ENCODE assay signal across 8 mouse cellular contexts in the genomic region with DNA sequence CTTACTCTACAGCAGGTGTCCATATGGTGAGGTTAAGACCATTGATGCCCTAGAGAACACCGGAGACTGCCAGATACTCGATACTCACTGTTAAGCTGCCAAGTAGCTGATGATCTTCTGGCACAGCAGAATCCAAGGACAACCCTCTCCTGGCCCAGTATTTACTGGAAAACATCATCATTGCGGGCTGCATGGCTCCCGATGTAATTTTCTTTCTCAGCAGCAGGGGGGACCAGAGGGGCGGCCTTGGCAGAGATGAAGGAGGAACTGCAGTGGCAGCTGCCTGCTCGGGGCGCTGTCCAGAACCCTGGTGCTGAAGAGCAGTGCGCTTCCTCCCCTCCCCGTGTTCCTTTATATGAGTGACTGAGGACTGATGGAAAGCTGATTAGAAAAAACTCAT. TPM values are rescaled to one million over a fixed set of nuclear protein-coding genes. Genes with fewer than 3 reads are reported as not detected.
DNase-seq lines count a peak whose midpoint lies in the region; ATAC-seq lines count a peak whose summit lies in the region.

A gene (minus strand): TSS at position 326 of the 400 bp plus-strand sequence.

- no peak within 1 kb of the TSS for H3K4me2 ChIP-seq in intestine, embryonic 16.5 days (ENCODE audit: low read depth, low read length)
- H3K4me2 ChIP-seq in midbrain, embryonic 15.5 days: peak within 1 kb of the TSS; percentile 23; the same call in 1 of the 2 replicates

- H3K9ac ChIP-seq in intestine, embryonic 16.5 days (ENCODE audit: low read depth, low read length): no peak within 1 kb of the TSS
- H3K9ac ChIP-seq in midbrain, embryonic 15.5 days: no peak within 1 kb of the TSS

- intact Hi-C loops in left cerebral cortex, postnatal 4 days (cut with DNase I): no loop called here

- peak; percentile 68 to 72 for DNase-seq in cerebellum, postnatal 36 days
- peak; percentile 82 for DNase-seq in gastrocnemius, postnatal 10 days
- DNase-seq in left cerebral cortex, postnatal 4 days: peak; percentile 92
- DNase-seq in spleen, adult 12 weeks (ENCODE audit: low spot score): peak; percentile 9

- H3K27me3 ChIP-seq in intestine, embryonic 16.5 days (replicated peaks; ENCODE audit: control insufficient read depth, insufficient read depth, low read length): no peaks in the 10 kb centered on the region
- H3K27me3 ChIP-seq in midbrain, embryonic 15.5 days (replicated peaks): no peaks in the 10 kb centered on the region

- H3K36me3 ChIP-seq in intestine, embryonic 16.5 days (ENCODE audit: control insufficient read depth, insufficient read depth, low read length): no peaks in the 10 kb centered on the region
- H3K36me3 ChIP-seq in midbrain, embryonic 15.5 days (replicated peaks): no peaks in the 10 kb centered on the region

- no peaks in the 10 kb centered on the region for H3K9me3 ChIP-seq in intestine, embryonic 16.5 days (ENCODE audit: control insufficient read depth, low read length)
- H3K9me3 ChIP-seq in midbrain, embryonic 15.5 days: no peaks in the 10 kb centered on the region

- no peak within 1 kb of the TSS for H3K27ac ChIP-seq in intestine, embryonic 16.5 days (ENCODE audit: low read length)
- no peak within 1 kb of the TSS for H3K27ac ChIP-seq in midbrain, embryonic 15.5 days

- peak; percentile 68 for ATAC-seq in activated CD4-positive, CD25-positive, alpha-beta regulatory T cell, adult 4 months
- ATAC-seq in intestine, embryonic 16.5 days: peak; percentile 79
- peak; percentile 62 for ATAC-seq in midbrain, embryonic 15.5 days (replicated peaks)
- no peak for ATAC-seq in erythroid progenitor cell, adult 5-6 weeks (replicated peaks; ENCODE audit: low FRiP score, poor library complexity, severe bottlenecking)

- no peak within 1 kb of the TSS for H3K4me3 ChIP-seq in intestine, embryonic 16.5 days (ENCODE audit: low read length)
- no peak within 1 kb of the TSS for H3K4me3 ChIP-seq in midbrain, embryonic 15.5 days

- 8% methylated on average over 9 of the region's 9 CpGs for WGBS in intestine, embryonic 16.5 days
- 6% methylated on average over 9 of the region's 9 CpGs for WGBS in midbrain, embryonic 15.5 days

- no peaks in the 10 kb centered on the region for H3K4me1 ChIP-seq in intestine, embryonic 16.5 days (ENCODE audit: control insufficient read depth, insufficient read depth, low read length)
- peaks cover 4% of the 10 kb centered on the region; the same call in 1 of the 2 replicates for H3K4me1 ChIP-seq in midbrain, embryonic 15.5 days

RNA-seq across cellular contexts. Expression of the gene that starts here (rescaled TPM):
- not detected for polyA plus RNA-seq in activated CD4-positive, CD25-positive, alpha-beta regulatory T cell, adult 4 months (2017; shearing (Covaris generic))
- total RNA-seq in gastrocnemius, postnatal 10 days (2021): not detected
- not detected in 2 replicates for polyA plus RNA-seq in intestine, embryonic 16.5 days (2015; fragmentation: Nextera tagmentation; extraction: Ambion mirVana)
- under 1 TPM; 0.48 to 0.70 TPM for total RNA-seq in left cerebral cortex, postnatal 4 days (2021)
- polyA plus RNA-seq in midbrain, embryonic 15.5 days (2015; fragmentation: Nextera tagmentation; extraction: Ambion mirVana): 4.6 and 7.3 TPM in 2 replicates
- total RNA-seq in erythroid progenitor cell, adult 5-6 weeks (2015; ENCODE audit: low replicate concordance): not detected in 2 replicates
- total RNA-seq in erythroid progenitor cell, adult 5-6 weeks (2017; ENCODE audit: low replicate concordance): not detected in 2 replicates

Comparison
In these comparisons a context has a peak if more than half of its experiments do, and no peak if none do; other contexts are left out.
1. Peak in ATAC-seq in activated CD4-positive, CD25-positive, alpha-beta regulatory T cell, adult 4 months; RNA of the gene not detected or under 1 TPM.
2. Peak in DNase-seq in gastrocnemius, postnatal 10 days; RNA of the gene not detected or under 1 TPM.
3. Peak in ATAC-seq in intestine, embryonic 16.5 days; RNA of the gene not detected or under 1 TPM.
4. Peak in DNase-seq in left cerebral cortex, postnatal 4 days; RNA of the gene not detected or under 1 TPM.
5. DNase-seq: peak in every context shown above with its lines; median percentile 92 in left cerebral cortex, postnatal 4 days; 82 in gastrocnemius, postnatal 10 days; 70 in cerebellum, postnatal 36 days; 9 in spleen, adult 12 weeks.